Mouse (Mus musculus): ENCODE results near the gene Angpt4. TPM values are rescaled to one million over a fixed set of nuclear protein-coding genes. Genes with fewer than 3 reads are reported as not detected.

Angpt4 gene
- polyA plus RNA-seq, 1 experiment: 0.26 TPM

GRCm38 (mm10) chr2:151956500-151957137, 45.6 kb downstream of the Angpt4 start:
- DNase-seq (ENCODE audit: extremely low spot score in 1 of 2, low spot score in 1 of 2): no peak

GRCm38 (mm10) chr2:151959274-151959673, 48.3 kb downstream of the Angpt4 start:
- DNase-seq (ENCODE audit: extremely low spot score in 1 of 2, low spot score in 1 of 2): no peak

GRCm38 (mm10) chr2:151961284-151962196, 50.5 kb downstream of the Angpt4 start:
- no peak for DNase-seq (ENCODE audit: extremely low spot score in 1 of 2, low spot score in 1 of 2)

GRCm38 (mm10) chr2:151962474-151962873, 51.5 kb downstream of the Angpt4 start:
- peak; percentile 66 to 86 for DNase-seq (ENCODE audit: extremely low spot score in 1 of 2, low spot score in 1 of 2)

DNA sequence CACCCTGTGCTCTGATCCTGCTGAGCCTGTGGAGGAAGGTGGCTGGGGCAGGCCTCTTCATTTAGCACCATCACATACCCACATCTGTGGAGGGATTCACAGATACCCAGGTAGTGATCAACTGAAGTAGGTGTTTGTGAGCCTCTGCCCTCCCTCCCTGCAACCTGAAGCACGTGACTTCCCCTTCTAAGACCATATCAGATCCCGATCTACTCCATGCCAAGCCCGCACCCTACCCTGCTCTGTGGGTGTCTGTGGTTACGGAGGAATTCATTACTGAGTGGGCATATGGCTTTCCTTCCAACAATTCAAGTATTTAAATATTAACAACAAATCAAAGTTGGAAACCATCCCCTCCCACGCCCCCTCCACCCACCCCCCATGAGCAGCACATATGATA, 52.3 kb downstream of the Angpt4 start:
- DNase-seq (ENCODE audit: extremely low spot score in 1 of 2, low spot score in 1 of 2): no peak

DNA sequence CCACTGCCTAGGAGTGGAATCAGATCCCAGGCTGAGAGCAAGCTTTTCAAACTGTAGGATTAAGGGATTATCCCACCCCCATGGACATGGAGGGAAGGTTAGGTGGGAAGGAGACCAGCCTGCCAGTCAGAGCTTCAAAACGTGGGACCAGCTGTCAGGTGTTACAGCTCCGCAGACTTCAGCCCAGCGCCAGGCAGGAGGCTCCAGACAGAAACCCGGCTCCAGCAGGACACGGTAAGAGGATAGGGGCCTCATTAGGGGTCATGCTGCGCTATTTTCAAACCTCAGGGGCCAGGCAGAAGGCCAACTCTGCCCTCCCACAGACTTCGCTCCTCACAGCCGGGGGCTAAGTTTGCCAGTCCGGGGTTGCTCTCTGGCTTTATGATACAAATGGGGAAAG, 53.0 kb downstream of the Angpt4 start:
- DNase-seq (ENCODE audit: extremely low spot score in 1 of 2, low spot score in 1 of 2): no peak

DNA sequence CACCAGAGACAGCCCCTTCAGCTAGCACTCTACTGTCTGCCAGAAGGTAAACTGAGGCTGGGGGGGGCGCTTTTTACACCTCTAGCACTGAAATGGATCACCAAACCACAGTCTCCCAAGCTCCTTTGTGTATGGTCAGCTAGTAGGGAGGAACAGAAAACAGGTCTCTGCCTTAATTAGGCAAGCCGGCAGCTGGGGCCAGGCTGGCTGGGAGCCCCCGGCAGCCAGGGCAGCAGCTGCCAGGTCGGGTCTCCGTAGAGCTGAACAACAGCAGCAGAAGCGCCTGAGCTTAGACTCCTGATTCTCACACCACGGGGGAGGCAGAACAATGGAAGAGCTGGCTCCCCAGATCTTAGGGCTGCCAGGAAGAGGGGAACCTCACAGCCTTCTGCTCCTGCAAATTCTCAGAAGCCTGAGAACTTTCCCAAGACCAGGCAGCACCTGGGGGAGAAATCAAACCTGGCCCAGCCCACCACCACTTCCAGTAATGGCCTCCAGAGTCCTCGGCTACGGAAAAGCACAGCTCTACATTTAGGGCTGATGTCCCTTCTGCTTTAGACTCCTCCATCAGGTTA, 56.3 kb downstream of the Angpt4 start:
- DNase-seq (ENCODE audit: extremely low spot score in 1 of 2, low spot score in 1 of 2): no peak

GRCm38 (mm10) chr2:151967792-151968191, 56.8 kb downstream of the Angpt4 start:
- no peak for DNase-seq (ENCODE audit: extremely low spot score in 1 of 2, low spot score in 1 of 2)

DNA sequence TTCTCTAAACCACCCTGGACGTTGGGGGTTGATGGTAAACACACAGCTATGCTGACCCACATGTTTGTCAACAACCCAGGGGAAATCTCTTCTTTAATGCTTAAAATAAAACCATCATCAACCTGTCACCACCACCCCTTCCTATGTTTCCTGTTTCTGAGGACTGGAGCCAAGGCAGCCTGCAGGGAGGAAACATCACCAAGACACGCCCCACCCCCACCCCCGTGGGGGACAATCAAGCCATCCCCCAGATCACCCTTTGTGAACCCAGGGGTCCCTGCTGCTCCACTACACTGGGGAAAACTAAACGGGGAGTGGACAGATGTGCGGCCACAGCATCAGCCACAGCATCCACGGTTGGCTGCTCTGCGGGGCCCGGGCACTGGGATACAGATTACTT, 57.4 kb downstream of the Angpt4 start:
- no peak for DNase-seq (ENCODE audit: extremely low spot score in 1 of 2, low spot score in 1 of 2)

- no peak for DNase-seq (ENCODE audit: extremely low spot score in 1 of 2, low spot score in 1 of 2)
Measured at GRCm38 (mm10) chr2:151968986-151969385, 58.0 kb downstream of the Angpt4 start.

DNA sequence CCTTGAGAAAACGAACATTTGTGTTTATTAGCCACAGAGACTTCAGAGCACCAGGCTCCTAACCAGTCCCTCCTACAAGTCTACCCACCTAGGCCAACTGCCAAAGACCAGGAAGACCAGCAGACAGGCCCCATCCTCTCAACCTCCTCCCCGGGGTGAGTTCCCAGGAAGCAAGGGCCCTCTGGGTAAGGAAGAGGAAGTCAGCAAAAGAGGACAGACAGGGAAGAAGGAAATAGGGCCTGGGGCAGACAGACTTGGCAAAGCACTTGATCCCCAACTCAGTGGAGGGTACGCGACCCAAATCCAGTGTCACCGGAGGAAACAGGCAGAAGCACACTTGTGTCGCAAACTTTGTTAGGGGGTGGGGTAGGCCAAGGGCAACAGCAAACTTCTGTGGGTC, 58.4 kb downstream of the Angpt4 start:
- DNase-seq (ENCODE audit: extremely low spot score in 1 of 2, low spot score in 1 of 2): no peak

- peak; percentile 66 to 80 for DNase-seq (ENCODE audit: extremely low spot score in 1 of 2, low spot score in 1 of 2)
Measured at GRCm38 (mm10) chr2:151970191-151971172, 59.5 kb downstream of the Angpt4 start.

GRCm38 (mm10) chr2:151971748-151972147, 60.7 kb downstream of the Angpt4 start:
- DNase-seq (ENCODE audit: extremely low spot score in 1 of 2, low spot score in 1 of 2): no peak

DNA sequence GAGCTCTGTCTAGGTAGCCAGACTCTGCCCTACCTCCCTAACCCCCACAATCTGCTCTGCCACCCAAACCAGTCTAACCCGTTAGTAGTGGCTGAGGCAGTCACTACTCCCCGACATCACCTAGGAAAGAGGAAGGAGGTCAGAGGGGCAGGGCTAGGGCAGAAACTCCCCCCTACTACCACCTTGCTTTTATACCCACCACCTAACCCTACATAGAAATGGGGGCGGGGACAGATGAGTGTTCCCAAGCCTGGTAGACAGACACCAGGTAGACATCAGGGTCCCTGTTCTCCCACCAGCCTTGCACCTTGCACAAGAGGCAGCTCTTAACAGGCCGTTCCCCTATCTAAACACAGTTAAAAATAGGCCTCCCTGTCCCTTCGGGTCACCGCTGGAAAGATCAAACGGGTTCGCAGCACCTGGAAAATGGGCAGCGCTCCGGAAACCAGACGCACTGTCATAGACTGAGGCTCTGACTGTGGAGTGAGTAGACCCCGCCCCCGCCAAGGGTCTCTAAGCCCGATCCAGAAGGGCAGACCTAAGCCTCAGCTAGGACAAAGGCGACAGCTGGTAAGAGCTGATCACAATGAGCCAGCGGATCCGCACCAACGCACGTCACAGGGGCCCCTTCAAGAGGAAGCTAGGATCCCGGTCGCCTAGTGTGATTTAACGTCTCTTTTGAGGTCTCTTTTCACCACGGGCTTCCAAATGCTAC, 62.0 kb downstream of the Angpt4 start:
- no peak for DNase-seq (ENCODE audit: extremely low spot score in 1 of 2, low spot score in 1 of 2)

GRCm38 (mm10) chr2:151973595-151974562, 62.9 kb downstream of the Angpt4 start:
- DNase-seq (ENCODE audit: extremely low spot score in 1 of 2, low spot score in 1 of 2): no peak

- DNase-seq (ENCODE audit: extremely low spot score in 1 of 2, low spot score in 1 of 2): no peak
Measured at GRCm38 (mm10) chr2:151975295-151975694, 64.3 kb downstream of the Angpt4 start.

- DNase-seq (ENCODE audit: extremely low spot score in 1 of 2, low spot score in 1 of 2): no peak
Measured at GRCm38 (mm10) chr2:151976067-151976466, 65.1 kb downstream of the Angpt4 start.

GRCm38 (mm10) chr2:151977689-151978440, 66.9 kb downstream of the Angpt4 start:
- DNase-seq (ENCODE audit: extremely low spot score in 1 of 2, low spot score in 1 of 2): no peak
